ENCODE assay signal across 26 mouse cellular contexts in genomic region chr9:57627191-57627590, GRCm38 (mm10). TPM values are rescaled to one million over a fixed set of nuclear protein-coding genes. Genes with fewer than 3 reads are reported as not detected.
"Had no signal": no experiment of that assay in that cellular context is flagged by ENCODE, and none has a peak within 500 bp of the region (broad histone marks: within the 10 kb centered on the region; RNA-seq: fewer than 3 reads in every experiment).

No protein-coding gene starts in this region.

- DNase-seq: gastrocnemius, postnatal 14 days; gastrocnemius, postnatal 36 days; heart, adult 18-20 months; heart, postnatal 10 days; kidney, adult 11 months; kidney, adult 2 months; kidney, adult 9 months; kidney, postnatal 14 days; kidney, postnatal 36 days; layer of hippocampus, adult 9-11 months; layer of hippocampus, postnatal 36 days; left cerebral cortex, postnatal 4 days had no signal

RNA-seq across cellular contexts. Expression of gene Lman1l, which starts 6.6 kb away (rescaled TPM):
- total RNA-seq: gastrocnemius, adult 18-20 months; gastrocnemius, adult 8-10 months; gastrocnemius, postnatal 14 days; gastrocnemius, postnatal 36 days; heart, postnatal 10 days; heart, postnatal 36 days; hematopoietic stem cell, adult 5-6 weeks; hindbrain, postnatal 0 days; layer of hippocampus, adult 18-20 months; layer of hippocampus, adult 8-10 months; layer of hippocampus, postnatal 14 days; layer of hippocampus, postnatal 36 days; left cerebral cortex, adult 18-20 months; left cerebral cortex, adult 8-10 months; left cerebral cortex, postnatal 10 days; left cerebral cortex, postnatal 25 days; liver, adult 2 months had no signal

RNA-seq across cellular contexts. Expression of gene Cplx3, which starts 21.1 kb away (rescaled TPM):
- total RNA-seq: gastrocnemius, adult 18-20 months; gastrocnemius, adult 8-10 months; gastrocnemius, postnatal 14 days; gastrocnemius, postnatal 36 days; heart, adult 18-20 months; heart, adult 8-10 months; heart, postnatal 10 days; heart, postnatal 36 days; liver, adult 2 months had no signal

RNA-seq across cellular contexts. Expression of gene Cyp1a2, which starts 56.3 kb away (rescaled TPM):
- total RNA-seq: gastrocnemius, adult 18-20 months; gastrocnemius, adult 8-10 months; gastrocnemius, postnatal 14 days; gastrocnemius, postnatal 36 days; heart, adult 18-20 months; heart, adult 8-10 months; heart, postnatal 10 days; heart, postnatal 36 days; hematopoietic stem cell, adult 5-6 weeks; hindbrain, postnatal 0 days; layer of hippocampus, adult 18-20 months; layer of hippocampus, adult 8-10 months; layer of hippocampus, postnatal 14 days; layer of hippocampus, postnatal 36 days; left cerebral cortex, adult 18-20 months; left cerebral cortex, adult 8-10 months; left cerebral cortex, postnatal 10 days; left cerebral cortex, postnatal 25 days; left cerebral cortex, postnatal 4 days had no signal
